Mouse (Mus musculus) WW6 (cell line): Measurements from ENCODE around the gene Vmn2r111.
"Not testable (repeated sequence)": the region's sequence is repeated elsewhere in the genome, so short reads cannot be mapped to it uniquely, and the experiment has no call there.

ENCODE experiments used
- DNase-seq: peaks from one replicate; pipeline ENCODE4 v3.0.0-alpha.2; 2013; ENCODE audit warnings: low read depth, low spot score

Gene Vmn2r111

DNA sequence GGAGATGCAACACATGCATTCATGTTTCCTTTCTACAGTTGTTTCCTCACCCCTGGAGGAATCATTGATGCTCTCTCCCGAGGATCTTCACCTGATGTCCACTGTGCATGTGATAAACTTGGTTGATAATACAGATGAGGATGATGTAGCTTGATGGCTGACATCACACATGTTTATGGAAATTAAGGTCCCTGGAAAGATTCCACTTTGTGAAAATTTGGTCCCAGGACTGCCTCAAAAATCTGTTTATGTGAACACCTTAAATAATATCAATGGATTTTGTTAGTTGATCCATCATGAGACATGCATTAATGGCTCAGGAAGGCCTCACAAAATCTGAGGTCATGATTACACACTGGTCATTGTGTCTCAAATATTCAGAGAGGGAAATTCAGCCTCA, at the start of gene Vmn2r111:
Gene Vmn2r111, minus strand, starts transcription at position 101 of the 400 bp plus-strand sequence.
- DNase-seq = not testable (repeated sequence)

DNA sequence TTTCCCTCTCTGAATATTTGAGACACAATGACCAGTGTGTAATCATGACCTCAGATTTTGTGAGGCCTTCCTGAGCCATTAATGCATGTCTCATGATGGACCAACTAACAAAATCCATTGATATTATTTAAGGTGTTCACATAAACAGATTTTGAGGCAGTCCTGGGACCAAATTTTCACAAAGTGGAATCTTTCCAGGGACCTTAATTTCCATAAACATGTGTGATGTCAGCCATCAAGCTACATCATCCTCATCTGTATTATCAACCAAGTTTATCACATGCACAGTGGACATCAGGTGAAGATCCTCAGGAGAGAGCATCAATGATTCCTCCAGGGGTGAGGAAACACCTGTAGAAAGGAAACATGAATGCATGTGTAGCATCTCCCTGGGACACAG, 27.4 kb upstream of the Vmn2r111 start, which contains the start of gene Vmn2r112:
Gene Vmn2r112, plus strand, starts transcription at position 301 of the 400 bp plus-strand sequence.
- DNase-seq = not testable (repeated sequence)

DNA sequence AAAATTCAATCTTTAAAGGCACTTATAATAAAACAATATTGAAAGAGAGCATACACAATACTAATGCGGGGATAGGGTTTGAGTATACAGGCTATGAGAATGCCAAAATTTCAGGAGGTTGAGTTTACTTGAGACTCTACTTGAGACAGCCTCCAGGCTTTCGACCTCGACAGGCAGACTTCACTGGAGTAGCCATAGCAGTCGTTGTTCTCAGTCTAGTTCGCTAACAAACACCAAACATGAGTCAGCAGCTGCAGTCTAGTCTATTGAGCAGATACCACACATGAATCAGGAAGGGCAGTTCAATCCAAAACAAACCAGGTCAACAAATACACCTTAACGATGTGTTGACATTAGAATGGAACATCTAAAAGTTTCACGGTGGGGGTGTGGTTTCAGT, 52.8 kb downstream of the Vmn2r111 start:
- DNase-seq = not testable (repeated sequence)

DNA sequence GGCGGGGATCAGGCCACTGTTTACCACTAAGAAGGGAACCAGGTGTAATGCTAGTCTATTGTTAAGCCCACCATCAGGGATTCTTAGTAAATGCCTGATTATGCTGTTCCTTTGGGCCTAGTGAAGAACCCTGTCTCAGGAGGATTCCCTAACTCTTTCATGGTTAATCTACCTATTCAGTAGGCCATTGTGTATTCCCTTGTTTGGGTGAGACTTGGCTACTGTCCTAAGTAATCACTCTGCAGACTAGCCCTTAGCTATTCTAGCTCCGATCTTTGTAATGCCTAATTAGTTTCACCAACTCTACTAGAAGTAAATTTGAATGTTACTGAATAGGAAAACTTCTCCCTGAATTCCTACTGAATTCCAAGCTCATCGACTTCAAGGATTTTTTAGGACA, 53.2 kb downstream of the Vmn2r111 start:
- not testable (repeated sequence) for DNase-seq

- DNase-seq = no peak
Observed at GRCm38 (mm10) chr17:22497120-22497519, 76.2 kb downstream of the Vmn2r111 start.
